Mouse (Mus musculus): ENCODE data around the gene Stx1b.

Stx1b gene

DNA sequence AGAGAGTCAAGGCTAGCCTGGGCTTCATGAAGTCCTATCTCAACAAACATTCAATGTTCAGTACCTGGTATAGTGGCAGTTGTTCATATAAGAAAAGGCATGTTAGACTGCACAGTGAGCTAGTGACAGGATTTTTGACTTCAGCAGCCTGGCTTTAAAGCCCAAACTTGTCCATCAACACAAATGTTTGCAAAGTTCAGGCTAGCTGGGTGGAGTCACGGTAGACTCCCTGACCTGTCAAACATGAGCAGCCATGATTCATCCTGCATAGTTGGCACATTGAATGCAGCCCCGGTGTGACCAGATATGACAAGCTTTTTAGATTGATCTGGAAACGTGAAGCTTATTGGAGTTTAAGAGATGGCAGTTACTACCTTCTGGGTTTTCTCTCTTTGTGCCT is 52.3 kb downstream of the Stx1b start:
- TF ChIP-seq GATA4 (IDR thresholded peaks at IDR 0.05; ENCODE audit: insufficient replicate concordance, low read length), result no peak

DNA sequence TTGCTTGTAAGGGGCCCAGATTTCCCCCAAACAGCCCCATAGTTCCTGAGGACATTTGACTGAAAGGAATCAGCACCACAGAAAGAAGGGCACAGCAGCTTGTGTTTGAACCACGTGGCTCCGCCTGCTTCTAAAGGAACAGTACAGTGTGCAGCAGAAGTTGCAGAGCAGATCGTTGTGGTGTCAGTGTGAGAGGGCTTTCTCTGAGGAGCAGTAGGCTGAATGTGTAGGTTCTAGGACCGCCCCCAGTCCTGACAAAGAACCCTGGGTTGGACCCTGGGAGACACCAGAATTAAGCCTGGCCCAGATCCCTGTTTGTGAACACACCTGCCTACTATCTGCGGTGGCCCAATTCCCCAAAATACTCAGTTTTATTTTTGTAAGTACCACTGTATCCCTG is 53.1 kb downstream of the Stx1b start:
- TF ChIP-seq GATA4 (IDR thresholded peaks at IDR 0.05; ENCODE audit: insufficient replicate concordance, low read length), result no peak

DNA sequence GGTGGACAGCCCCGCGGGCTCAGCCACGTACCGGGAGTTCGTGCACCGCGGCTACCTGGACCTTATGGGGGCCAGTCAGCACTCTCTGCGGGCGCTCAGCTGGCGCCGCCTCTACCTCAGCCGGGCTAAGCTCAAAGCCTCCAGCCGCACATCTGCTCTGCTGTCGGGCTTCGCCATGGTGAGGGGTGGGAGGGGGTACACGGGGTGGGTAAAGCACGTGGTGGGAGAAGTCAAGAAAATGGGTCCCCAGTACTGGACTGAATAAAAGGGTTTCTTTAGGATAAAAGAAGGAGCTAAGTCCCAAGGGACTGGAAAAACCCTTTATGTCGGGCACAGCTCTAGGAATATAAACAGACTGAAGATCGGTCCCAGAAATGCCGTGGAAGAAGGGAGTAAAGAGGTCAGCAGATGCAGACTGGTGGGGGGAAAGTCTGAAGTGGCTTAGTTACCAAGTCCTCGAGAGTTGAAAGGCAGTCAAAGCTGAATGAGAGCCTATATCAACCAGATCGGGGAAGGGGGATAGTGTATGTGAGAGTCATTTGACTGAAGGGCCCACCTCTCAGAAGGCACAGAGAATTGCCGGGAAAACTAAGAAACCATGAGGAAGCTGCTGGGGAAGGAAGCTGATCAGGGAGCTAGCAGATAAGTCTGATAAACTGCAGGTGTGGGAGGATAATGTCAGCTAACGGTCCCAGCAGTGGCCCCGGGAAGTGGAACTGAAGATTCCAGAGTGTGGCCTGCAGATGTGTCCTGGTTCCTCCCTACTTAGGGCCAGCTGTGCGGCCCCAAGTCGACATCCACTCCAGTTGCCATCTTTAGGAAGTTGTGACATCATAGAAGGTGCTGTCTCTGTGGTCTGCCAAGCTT is 54.1 kb downstream of the Stx1b start:
- no peak for TF ChIP-seq GATA4 (IDR thresholded peaks at IDR 0.05; ENCODE audit: insufficient replicate concordance, low read length)

DNA sequence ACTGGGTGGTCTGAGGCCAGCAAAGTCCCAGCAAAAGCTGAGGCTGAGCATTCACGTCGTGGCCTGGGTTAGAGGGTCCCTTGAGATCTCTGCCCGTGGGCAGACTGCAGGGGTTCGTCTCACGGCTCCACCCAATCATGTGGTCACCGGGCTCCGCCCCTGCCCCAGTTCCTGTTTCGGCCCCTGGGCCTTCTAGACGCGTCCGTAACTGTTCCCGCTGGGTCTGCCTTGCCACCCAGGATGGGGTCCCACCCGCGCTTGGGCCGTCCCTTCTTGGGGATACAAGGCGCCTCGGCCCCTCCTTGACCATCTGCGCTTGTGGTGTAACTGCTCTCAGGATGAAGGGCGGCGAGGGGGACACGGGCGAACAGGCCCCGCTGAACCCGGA is 54.7 kb downstream of the Stx1b start, which contains the start of gene Orai3:
TSS of gene Orai3 (plus strand) at position 165 of the 388 bp plus-strand sequence.
- no peak for TF ChIP-seq GATA4 (IDR thresholded peaks at IDR 0.05; ENCODE audit: insufficient replicate concordance, low read length)

DNA sequence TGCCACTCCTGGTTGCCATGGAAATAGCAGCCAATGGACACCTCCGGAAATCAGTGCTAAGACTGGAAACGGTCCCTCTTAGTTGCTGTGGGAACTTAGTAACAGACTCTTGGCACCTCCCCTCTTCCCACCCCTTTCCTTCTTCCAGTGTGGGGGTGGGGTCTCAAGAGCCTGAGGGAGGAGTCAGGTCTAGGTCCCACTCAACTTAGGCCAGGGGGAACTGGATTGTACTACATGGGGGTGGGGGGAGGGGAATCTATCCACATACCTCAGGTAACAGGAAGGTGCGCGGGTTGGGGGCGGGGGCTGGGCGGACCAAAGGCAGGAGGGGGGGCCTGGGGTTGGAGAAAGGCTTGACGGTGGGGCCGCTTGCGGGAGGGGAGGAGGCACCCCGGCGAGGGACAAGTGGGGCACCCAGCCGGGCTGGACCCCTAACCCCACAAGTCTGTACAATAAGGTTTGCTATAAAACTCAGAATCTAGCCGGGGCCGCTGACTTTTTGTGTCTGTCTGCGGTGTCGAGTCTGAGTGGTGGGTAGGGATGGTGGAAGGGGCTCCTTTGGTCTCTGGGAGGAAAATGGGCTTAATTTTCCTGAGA is 55.3 kb downstream of the Stx1b start:
- no peak for TF ChIP-seq GATA4 (IDR thresholded peaks at IDR 0.05; ENCODE audit: insufficient replicate concordance, low read length)

DNA sequence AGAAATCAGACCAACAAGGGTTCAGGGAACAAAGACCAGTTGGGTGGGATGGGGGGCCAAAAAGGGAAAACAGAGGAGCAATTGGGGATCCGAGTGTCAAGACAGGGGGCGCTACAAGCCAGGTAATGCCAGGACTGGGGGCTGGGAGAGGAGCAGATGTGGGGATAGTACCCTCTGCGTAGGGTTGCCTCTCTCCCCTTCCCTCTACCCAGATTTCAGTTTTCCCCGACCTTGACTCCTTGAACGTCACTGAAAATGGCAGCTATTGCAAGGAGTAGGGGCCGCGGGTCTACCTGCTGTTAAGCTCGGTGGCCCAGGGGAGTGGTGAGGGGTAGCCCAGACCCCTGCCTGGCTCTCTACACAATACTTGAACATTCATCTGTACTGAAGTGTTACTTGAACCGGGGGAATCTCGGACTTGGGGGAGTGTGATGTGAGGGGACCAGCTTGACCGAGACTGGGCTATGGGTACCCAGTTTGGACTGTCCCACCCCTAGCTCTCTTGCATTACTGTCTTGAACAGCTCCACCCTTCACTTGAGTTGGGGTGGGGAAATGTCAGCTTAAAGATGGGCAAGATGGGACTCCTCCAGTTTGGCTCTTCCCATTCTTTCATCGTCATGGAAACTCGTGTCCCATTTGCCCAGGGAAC is 55.9 kb downstream of the Stx1b start:
- no peak for TF ChIP-seq GATA4 (IDR thresholded peaks at IDR 0.05; ENCODE audit: insufficient replicate concordance, low read length)

DNA sequence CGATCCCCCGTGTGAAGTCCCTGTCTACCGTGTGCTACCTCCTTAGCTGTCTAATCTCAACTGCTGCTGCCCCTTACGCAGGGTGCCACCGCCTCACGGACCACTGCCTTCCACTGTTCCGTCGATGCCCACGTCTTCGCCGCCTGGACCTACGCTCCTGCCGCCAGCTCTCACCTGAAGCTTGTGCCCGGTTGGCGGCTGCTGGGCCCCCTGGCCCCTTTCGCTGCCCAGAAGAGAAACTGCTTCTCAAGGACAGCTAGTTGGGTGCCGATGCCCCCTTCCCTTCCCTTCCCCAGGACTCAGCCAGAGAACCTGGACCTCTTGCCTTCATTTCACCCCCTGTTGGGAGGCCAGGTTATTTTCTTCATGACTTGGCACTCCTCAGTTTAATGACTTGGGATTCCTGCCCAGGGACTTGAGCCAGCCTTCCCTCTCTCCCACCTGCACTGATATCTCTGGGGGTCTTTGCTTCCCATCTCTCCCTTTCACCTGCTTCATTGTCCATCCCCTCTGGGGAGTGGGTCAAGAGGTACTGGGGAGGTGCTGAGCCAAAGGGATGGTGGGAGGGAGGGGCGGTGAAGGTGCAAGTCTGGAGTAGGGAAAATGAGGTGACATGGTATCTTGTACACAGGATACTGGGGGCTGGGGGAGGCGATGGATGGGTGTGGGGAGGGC is 56.5 kb downstream of the Stx1b start:
- TF ChIP-seq GATA4 (IDR thresholded peaks at IDR 0.05; ENCODE audit: insufficient replicate concordance, low read length), result no peak

- no peak for TF ChIP-seq GATA4 (IDR thresholded peaks at IDR 0.05; ENCODE audit: insufficient replicate concordance, low read length)
Observed at GRCm38 (mm10) chr7:127766851-127767609, 57.3 kb downstream of the Stx1b start.

GRCm38 (mm10) chr7:127765756-127766155 is 58.6 kb downstream of the Stx1b start:
- no peak for TF ChIP-seq GATA4 (IDR thresholded peaks at IDR 0.05; ENCODE audit: insufficient replicate concordance, low read length)

DNA sequence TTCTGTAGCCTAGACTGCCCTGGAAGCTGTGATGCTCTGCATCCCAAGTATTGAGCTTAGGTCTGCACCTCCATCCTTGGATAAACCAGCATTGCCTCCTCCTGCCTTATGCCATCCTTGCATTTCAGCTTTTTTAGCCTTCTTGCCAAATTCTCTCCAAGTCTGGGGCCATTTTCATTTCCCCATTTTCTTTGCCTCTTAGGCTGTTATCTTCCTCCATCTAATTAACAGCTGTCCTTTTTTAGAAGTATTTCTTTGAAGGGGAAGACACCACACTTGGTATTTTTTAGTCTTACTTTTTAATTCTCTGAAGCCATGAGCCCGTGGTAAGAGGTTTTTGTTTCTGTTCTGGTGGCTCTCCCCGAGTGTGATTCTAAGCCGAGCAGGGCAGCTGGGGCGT is 60.7 kb downstream of the Stx1b start:
- no peak for TF ChIP-seq GATA4 (IDR thresholded peaks at IDR 0.05; ENCODE audit: insufficient replicate concordance, low read length)

DNA sequence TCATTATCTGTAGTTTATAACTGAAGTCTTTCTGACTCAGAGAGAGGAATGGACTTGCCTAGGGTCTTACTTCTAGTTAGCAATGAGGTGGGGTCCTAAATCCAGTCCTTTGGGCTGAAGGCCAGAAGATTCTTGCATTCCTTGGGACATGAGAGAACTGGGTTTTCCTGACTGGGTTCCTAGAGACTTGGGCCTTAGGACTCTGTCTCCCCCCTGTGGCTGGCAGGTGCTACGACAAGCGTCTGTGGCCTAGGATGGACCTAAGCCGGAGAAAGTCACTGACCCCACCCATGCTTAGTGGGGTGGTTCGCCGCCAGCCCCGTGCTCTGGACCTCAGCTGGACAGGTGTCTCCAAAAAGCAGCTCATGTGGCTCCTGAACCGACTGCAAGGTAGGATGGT is 63.3 kb downstream of the Stx1b start:
- no peak for TF ChIP-seq GATA4 (IDR thresholded peaks at IDR 0.05; ENCODE audit: insufficient replicate concordance, low read length)

DNA sequence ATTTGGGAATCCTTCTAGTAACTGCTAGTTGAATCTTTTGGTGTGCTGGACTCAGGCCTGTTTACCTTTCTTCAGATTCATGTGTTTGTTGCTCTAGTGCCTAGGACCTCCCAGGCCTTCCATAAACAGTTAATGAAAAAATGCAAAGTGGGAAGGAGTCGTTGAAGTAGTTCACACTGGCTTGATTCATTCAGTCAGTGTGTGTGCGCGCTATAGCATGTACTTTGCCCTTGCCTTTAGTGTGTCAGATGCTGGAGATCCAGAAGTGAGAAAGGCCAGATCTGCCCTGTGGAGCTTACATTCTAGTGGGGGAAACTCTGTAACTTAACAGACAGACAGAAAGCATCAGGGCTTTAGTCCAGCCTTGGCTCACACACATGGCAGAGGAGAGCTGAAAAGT is 63.9 kb downstream of the Stx1b start:
- no peak for TF ChIP-seq GATA4 (IDR thresholded peaks at IDR 0.05; ENCODE audit: insufficient replicate concordance, low read length)

GRCm38 (mm10) chr7:127759716-127760115 is 64.6 kb downstream of the Stx1b start:
- TF ChIP-seq GATA4 (IDR thresholded peaks at IDR 0.05; ENCODE audit: insufficient replicate concordance, low read length), result no peak

Measured in liver, adult (tissue).